Mouse (Mus musculus) liver, embryonic 16.5 days (tissue): Measurements from ENCODE around the gene Cish. TPM values are rescaled to one million over a fixed set of nuclear protein-coding genes. Genes with fewer than 3 reads are reported as not detected.

Experiments used
- ATAC-seq: fragments of 200-750 bp; cut with Nextera tagmentation; 2 replicates; pipeline ENCODE4 v1.8.0; 2017; ENCODE audit warnings: low read depth, mild to moderate bottlenecking, moderate number of reproducible peaks, moderate library complexity
- H3K27ac ChIP-seq: fragments of 300-500 bp; sonication (generic); 2 replicates; pipeline ENCODE4 v1.5.1; 2014; ENCODE audit warnings: mild to moderate bottlenecking, low read length
- H3K27me3 ChIP-seq: fragments of 300-500 bp; sonication (generic); 2 replicates; pipeline ENCODE4 v1.6.1; 2014; ENCODE audit warnings: low read depth, low read length, mixed read lengths; ENCODE audit not compliant: control insufficient read depth, insufficient read depth
- H3K36me3 ChIP-seq: fragments of 300-500 bp; sonication (generic); 2 replicates; pipeline ENCODE4 v1.6.1; 2014; ENCODE audit warnings: mild to moderate bottlenecking; ENCODE audit not compliant: control insufficient read depth, insufficient read depth
- H3K4me1 ChIP-seq: fragments of 300-500 bp; sonication (generic); 2 replicates; pipeline ENCODE4 v1.6.1; 2014; ENCODE audit warnings: low read depth, low read length, mixed read lengths; ENCODE audit not compliant: control insufficient read depth
- H3K4me2 ChIP-seq: fragments of 300-500 bp; sonication (generic); 2 replicates; pipeline ENCODE4 v1.6.1; 2014; ENCODE audit warnings: low read depth, low read length, mixed read lengths
- H3K4me3 ChIP-seq: fragments of 300-500 bp; sonication (generic); 2 replicates; pipeline ENCODE4 v1.5.1; 2014; ENCODE audit warnings: low read depth, mild to moderate bottlenecking, low read length
- H3K9ac ChIP-seq: fragments of 300-500 bp; sonication (generic); 2 replicates; pipeline ENCODE4 v1.6.1; 2014; ENCODE audit warnings: low read depth, low read length
- H3K9me3 ChIP-seq: fragments of 300-500 bp; sonication (generic); replicated peaks from 2 replicates; pipeline ENCODE4 v1.6.1; 2016; ENCODE audit warnings: low read length; ENCODE audit not compliant: control insufficient read depth
- WGBS: fragments of 180-500 bp; shearing (Covaris S2); extraction: QIAGEN DNeasy Blood & Tissue Kit; methylation state at CpG from one replicate; pipeline ENCODE4 v1.1.7; 2014; ENCODE audit not compliant: insufficient replicate concordance; 5-methylcytosine and 5-hydroxymethylcytosine counted together
- polyA plus RNA-seq: library from polyadenylated mRNA; unstranded; fragments of >200 nt; fragmentation: Nextera tagmentation; extraction: Ambion mirVana; gene quantifications from 2 replicates; pipeline ENCODE4 v1.2.1, GENCODE M21; 2015

Gene Cish
- polyA plus RNA-seq, 1 experiment from 2014 or later: 10.7 TPM

DNA sequence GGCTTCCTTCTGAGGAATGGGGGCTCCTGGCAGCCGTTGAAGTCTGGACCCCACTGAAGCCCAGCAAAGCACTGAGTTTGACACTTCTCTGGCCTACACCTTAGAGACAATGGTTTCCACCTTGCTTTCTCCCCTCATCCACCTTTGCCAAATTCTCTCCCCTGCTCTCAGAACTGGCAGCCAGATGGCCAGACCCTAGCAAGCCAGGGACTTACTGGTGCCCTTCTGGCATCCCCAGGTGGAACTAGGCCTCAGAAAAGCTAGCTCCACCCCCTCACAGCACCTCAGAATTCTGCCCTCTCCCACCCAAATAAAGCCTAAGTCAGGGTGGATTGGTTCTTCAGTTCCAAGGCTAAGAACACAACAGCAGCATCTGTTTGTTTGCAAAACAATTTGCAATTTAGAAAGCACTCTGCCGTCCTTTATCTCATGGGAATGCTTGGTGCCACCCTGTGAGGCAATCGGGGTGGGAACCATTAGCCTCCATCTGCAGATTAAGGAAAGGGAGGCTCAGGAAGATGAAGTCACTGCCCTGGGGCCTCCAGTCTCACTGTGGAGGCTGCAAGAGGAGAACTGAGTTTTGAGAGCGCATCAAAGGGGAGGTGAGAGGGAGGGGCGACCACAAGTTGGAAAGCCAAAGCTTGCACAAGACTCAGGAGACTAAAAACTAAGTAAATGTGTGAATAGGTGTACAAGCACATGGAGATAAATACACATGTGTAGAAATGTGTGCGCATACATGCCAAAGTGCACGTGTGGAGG, 24.5 kb upstream of the Cish start:
- Histone ChIP-seq H3K4me2 (no peak overlapping the region), H3K27ac (no peak overlapping the region), H3K27me3 (no peaks in the 10 kb centered on the region), H3K36me3 (no peaks in the 10 kb centered on the region), H3K9me3 (no peaks in the 10 kb centered on the region), H3K4me1 (peaks cover 12% of the 10 kb centered on the region), H3K9ac (no peak overlapping the region), H3K4me3 (no peak overlapping the region)
- 52% methylated on average over 7 of the region's 7 CpGs for WGBS
- no peak for ATAC-seq

DNA sequence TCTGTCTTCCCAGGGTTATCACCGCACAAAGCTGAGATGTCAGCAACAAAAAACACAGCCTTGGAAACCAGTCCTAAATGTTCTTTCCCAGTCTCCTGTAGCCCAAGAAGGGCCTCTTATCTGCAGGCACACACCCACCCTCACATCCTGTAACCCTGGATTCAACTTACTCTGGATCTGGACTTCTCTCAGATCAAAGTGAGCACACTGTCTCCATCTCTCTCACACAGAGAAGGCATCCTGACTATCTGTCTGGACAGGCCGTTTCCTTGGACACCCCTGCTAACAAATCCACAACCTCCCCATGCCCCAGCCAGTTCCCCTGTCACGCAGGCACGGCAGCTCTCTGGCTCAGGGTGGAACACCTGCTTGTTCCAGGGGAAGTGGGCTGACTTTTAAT, 23.5 kb upstream of the Cish start:
- H3K4me2 ChIP-seq: no peak overlapping the region
- peak; percentile 32; the same call in 1 of the 2 replicates for ATAC-seq
- WGBS: 20% methylated on average over 4 of the region's 4 CpGs
- H3K4me1 ChIP-seq: peaks cover 12% of the 10 kb centered on the region
- no peaks in the 10 kb centered on the region for H3K9me3 ChIP-seq
- H3K36me3 ChIP-seq: no peaks in the 10 kb centered on the region
- no peaks in the 10 kb centered on the region for H3K27me3 ChIP-seq
- H3K4me3 ChIP-seq: no peak overlapping the region
- H3K9ac ChIP-seq: no peak overlapping the region
- H3K27ac ChIP-seq: no peak overlapping the region

DNA sequence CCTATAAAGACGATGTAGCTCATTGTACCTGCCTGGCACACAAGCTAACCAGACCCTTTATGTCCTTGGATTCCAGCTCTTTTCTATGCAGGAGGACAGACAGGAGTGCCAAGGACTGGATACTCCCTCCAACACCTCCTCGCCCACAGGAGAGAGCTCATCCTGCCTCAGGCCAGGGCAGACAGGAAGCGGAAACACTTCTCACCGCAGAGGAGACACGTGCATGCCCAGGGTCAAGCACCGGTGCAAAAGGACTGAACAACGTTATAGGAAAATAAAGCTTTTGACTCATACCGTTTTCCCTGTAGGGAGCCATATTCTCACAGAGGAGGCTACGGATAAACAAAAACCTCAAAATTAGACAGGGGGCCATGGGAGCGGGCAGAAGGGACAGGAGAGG, 22.6 kb upstream of the Cish start:
- H3K9me3 ChIP-seq: no peaks in the 10 kb centered on the region
- no peak overlapping the region for H3K27ac ChIP-seq
- peaks cover 12% of the 10 kb centered on the region for H3K4me1 ChIP-seq
- no peak for ATAC-seq
- H3K36me3 ChIP-seq: no peaks in the 10 kb centered on the region
- no peaks in the 10 kb centered on the region for H3K27me3 ChIP-seq
- H3K4me2 ChIP-seq: no peak overlapping the region
- WGBS: 34% methylated on average over 10 of the region's 10 CpGs
- no peak overlapping the region for H3K9ac ChIP-seq
- no peak overlapping the region for H3K4me3 ChIP-seq

DNA sequence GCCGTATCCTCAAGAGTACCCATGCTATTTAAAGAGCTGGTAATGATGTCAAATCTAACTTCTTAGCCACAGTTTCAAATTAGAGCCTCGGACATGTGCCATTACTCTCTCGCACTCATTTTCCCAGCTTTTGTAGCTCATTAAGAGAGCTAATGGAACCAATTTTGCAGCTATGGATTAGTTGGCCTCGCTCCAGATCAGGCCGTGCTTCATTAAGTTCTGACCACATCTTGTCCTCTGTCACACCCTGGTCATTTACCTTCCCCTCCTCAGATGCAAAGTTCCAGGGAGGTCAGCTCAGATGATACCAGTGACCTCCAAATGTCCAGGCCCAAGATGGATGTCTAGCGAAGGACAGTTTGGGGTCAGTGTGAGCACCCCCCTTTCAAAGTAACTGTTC, 21.1 kb upstream of the Cish start:
- Histone ChIP-seq H3K9ac (no peak overlapping the region), H3K4me2 (no peak overlapping the region), H3K27ac (no peak overlapping the region), H3K27me3 (no peaks in the 10 kb centered on the region), H3K9me3 (no peaks in the 10 kb centered on the region), H3K4me3 (no peak overlapping the region), H3K36me3 (no peaks in the 10 kb centered on the region), H3K4me1 (peaks cover 15% of the 10 kb centered on the region)
- 66% methylated on average over 6 of the region's 6 CpGs for WGBS
- no peak for ATAC-seq

DNA sequence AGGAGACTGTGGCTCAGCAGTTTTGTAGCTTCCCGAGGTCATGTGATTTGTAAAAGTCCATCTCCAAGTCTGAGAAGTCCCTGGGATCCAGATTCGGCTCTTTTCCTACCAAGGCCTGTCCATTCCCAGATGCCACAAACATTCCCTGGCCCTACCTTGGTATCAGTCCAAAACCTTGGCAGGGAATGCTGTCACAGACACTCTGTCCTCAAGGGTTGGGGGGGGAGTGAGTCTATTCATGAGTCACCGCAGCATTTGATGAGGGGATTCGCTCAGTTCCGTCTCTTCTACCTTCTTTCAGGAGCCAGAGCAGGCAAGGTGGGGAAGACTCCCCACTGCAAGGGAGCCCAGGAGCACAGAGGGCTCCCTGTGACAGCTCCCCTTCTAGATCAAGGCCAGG, 20.1 kb upstream of the Cish start:
- H3K27ac ChIP-seq: no peak overlapping the region
- no peak overlapping the region for H3K4me3 ChIP-seq
- H3K4me2 ChIP-seq: no peak overlapping the region
- peaks cover 17% of the 10 kb centered on the region; the same call in 1 of the 2 replicates for H3K4me1 ChIP-seq
- no peaks in the 10 kb centered on the region for H3K27me3 ChIP-seq
- WGBS: 74% methylated on average over 5 of the region's 5 CpGs
- H3K36me3 ChIP-seq: no peaks in the 10 kb centered on the region
- no peak for ATAC-seq
- H3K9me3 ChIP-seq: no peaks in the 10 kb centered on the region
- H3K9ac ChIP-seq: no peak overlapping the region

DNA sequence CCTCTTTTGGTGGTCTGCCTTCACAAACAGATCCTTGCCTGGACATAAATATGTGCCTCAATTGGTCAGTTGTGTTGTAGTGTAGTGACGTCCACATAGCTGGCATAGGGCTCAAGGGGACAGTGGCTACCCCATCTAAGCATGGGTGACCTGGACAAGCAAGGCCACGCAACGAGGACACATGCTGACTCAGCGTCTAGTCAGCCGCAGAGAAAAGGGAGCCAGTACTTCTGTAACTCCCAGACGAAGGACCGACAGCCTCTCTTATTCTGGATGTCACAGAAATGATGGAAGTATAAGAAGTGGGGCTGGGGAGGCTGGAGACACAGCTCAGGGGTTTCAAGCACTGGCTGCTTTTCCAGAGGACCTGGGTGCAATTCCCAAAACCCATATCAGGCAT, 18.2 kb upstream of the Cish start:
- no peak for ATAC-seq
- Histone ChIP-seq H3K4me3 (no peak overlapping the region), H3K36me3 (no peaks in the 10 kb centered on the region), H3K9ac (no peak overlapping the region), H3K9me3 (no peaks in the 10 kb centered on the region), H3K4me2 (no peak overlapping the region), H3K27me3 (no peaks in the 10 kb centered on the region), H3K4me1 (peaks cover 11% of the 10 kb centered on the region; the same call in 1 of the 2 replicates), H3K27ac (no peak overlapping the region)
- 77% methylated on average over 7 of the region's 7 CpGs for WGBS

DNA sequence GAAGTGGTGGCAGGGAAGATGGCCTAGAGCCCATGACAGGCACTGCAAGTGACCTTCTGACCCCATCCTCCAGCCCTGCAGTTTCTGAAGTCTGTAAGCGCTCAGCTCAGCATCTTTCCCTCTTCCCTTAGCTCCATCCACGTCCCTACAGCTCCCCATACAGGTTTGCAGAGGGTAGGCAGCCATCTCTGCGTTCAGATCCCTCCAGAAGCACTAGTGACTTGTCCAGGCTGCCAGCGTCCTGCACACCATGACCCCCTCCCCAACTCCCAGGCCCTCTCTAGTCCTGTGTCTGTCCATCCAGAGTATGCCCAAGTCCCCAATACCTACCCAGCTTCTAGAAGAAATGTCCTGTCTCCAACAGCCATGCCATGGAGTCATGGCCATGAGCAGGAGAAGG, 17.7 kb upstream of the Cish start:
- no peaks in the 10 kb centered on the region for H3K36me3 ChIP-seq

DNA sequence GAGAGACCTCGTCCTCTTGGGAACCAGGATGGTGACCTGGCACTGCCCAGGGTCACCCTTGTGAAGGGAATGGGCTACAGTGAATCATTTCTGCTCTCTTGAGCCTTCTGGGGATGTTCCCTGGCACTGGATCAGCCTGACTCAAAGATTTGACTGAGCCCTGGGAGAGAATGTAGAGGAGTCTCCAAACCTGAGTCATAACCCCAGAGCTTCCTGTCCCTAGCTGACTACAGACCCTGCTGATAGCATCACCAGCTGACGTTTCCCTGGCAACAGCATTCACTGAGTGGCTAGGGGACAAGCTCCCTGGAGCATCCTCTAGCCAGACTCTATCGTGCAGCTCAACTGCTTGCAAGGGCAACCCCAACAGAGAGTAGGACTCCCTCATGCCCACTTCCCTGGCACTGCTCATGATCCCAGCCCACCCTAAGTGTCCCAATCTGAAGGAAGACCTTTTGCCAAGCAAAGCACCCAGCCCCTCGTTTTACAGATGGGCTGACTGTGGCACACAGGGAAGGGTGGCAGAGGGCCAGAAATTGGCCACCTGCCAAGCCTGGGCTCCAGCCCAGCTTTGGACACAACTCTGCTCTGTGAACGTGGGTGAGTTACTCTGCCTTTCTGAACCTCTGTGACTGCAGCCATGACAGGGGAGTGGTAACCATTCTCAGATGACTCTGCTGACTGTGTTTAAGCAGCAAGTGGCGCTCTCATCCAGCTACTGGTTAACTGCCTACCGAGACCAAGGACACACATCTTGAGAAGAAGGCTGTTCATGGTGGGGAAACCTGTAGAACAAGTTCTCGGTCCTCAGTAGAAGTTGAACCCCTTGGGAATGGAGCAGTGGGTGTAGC, 17.1 kb upstream of the Cish start:
- no peak overlapping the region for H3K27ac ChIP-seq
- WGBS: 48% methylated on average over 8 of the region's 8 CpGs
- no peaks in the 10 kb centered on the region for H3K9me3 ChIP-seq
- no peak overlapping the region for H3K4me3 ChIP-seq
- no peaks in the 10 kb centered on the region for H3K36me3 ChIP-seq
- no peak for ATAC-seq
- no peaks in the 10 kb centered on the region for H3K27me3 ChIP-seq
- H3K9ac ChIP-seq: no peak overlapping the region
- H3K4me2 ChIP-seq: peak overlapping the region; percentile 54; the same call in 1 of the 2 replicates
- peaks cover 11% of the 10 kb centered on the region; the same call in 1 of the 2 replicates for H3K4me1 ChIP-seq

More for the DNA sequence above, 17.7 kb upstream of the Cish start:
- no peak for ATAC-seq
- H3K9ac ChIP-seq: no peak overlapping the region
- no peaks in the 10 kb centered on the region for H3K27me3 ChIP-seq
- H3K27ac ChIP-seq: no peak overlapping the region
- H3K4me3 ChIP-seq: no peak overlapping the region
- H3K9me3 ChIP-seq: no peaks in the 10 kb centered on the region
- H3K4me1 ChIP-seq: peaks cover 11% of the 10 kb centered on the region; the same call in 1 of the 2 replicates
- WGBS: 53% methylated on average over 4 of the region's 4 CpGs
- H3K4me2 ChIP-seq: no peak overlapping the region
